Mouse (Mus musculus) midbrain, postnatal 0 days (tissue): ENCODE data around the gene Sipa1l3. TPM values are rescaled to one million over a fixed set of nuclear protein-coding genes. Genes with fewer than 3 reads are reported as not detected.

ENCODE experiments used
- ATAC-seq: fragments of 200-750 bp; cut with Nextera tagmentation; 2 replicates; pipeline ENCODE4 v1.8.0; 2017; ENCODE audit warnings: moderate number of reproducible peaks, mild to moderate bottlenecking, moderate TSS enrichment, moderate library complexity; ENCODE audit not compliant: low FRiP score
- DNase-seq: peaks from one replicate; pipeline ENCODE4 v3.0.0-alpha.2; 2015; ENCODE audit warnings: low spot score
- H3K27ac ChIP-seq: fragments of 300-500 bp; sonication (generic); 2 replicates; pipeline ENCODE4 v1.5.1; 2014; ENCODE audit warnings: low read depth, mild to moderate bottlenecking, low read length, mixed read lengths
- H3K27me3 ChIP-seq: fragments of 300-500 bp; sonication (generic); 2 replicates; pipeline ENCODE4 v1.6.1; 2014; ENCODE audit warnings: low read length, control low read depth, mixed read lengths; ENCODE audit not compliant: insufficient read depth
- H3K36me3 ChIP-seq: fragments of 300-500 bp; sonication (generic); 2 replicates; pipeline ENCODE4 v1.6.1; 2014; ENCODE audit warnings: low read length, control low read depth, mixed read lengths; ENCODE audit not compliant: insufficient read depth
- H3K4me1 ChIP-seq: fragments of 300-500 bp; sonication (generic); 2 replicates; pipeline ENCODE4 v1.6.1; 2014; ENCODE audit warnings: mild to moderate bottlenecking, control low read depth, antibody characterized with exemption, low read length, mixed read lengths; ENCODE audit not compliant: insufficient read depth
- H3K4me2 ChIP-seq: fragments of 300-500 bp; sonication (generic); 2 replicates; pipeline ENCODE4 v1.6.1; 2014; ENCODE audit warnings: low read depth, mild to moderate bottlenecking, low read length, mixed read lengths; ENCODE audit not compliant: poor library complexity, severe bottlenecking
- H3K4me3 ChIP-seq: fragments of 300-500 bp; sonication (generic); 2 replicates; pipeline ENCODE4 v1.5.1; 2014; ENCODE audit warnings: low read depth, mild to moderate bottlenecking, low read length, moderate library complexity
- H3K9ac ChIP-seq: fragments of 300-500 bp; sonication (generic); replicated peaks from 2 replicates; pipeline ENCODE4 v1.6.1; 2014; ENCODE audit warnings: mild to moderate bottlenecking, low read length, moderate library complexity, mixed read lengths; ENCODE audit not compliant: poor library complexity, severe bottlenecking
- H3K9me3 ChIP-seq: fragments of 300-500 bp; sonication (generic); 2 replicates; pipeline ENCODE4 v1.6.1; 2016; ENCODE audit warnings: low read length, control low read depth
- CTCF ChIP-seq: IDR thresholded peaks from 2 replicates; pipeline ENCODE4 v1.5.1; 2016; ENCODE audit warnings: antibody characterized with exemption, mild to moderate bottlenecking
- WGBS: fragments of 180-500 bp; shearing (Covaris S2); extraction: QIAGEN DNeasy Blood & Tissue Kit; methylation state at CpG from one replicate; pipeline ENCODE4 v1.1.7; 2014; 5-methylcytosine and 5-hydroxymethylcytosine counted together
- polyA plus RNA-seq: library from polyadenylated mRNA; unstranded; fragments of >200 nt; fragmentation: Nextera tagmentation; extraction: Ambion mirVana; gene quantifications from 2 replicates; pipeline ENCODE4 v1.2.1, GENCODE M21; 2015
- total RNA-seq: library from RNA; depleted of rRNA; stranded (reverse); fragments of >200 nt; gene quantifications from 2 replicates; pipeline ENCODE4 v1.2.3, GENCODE M21; 2014

The Sipa1l3 gene
- total and polyA plus RNA-seq, 2 experiments from 2014 or later: 13.9 to 80.7 TPM

DNA sequence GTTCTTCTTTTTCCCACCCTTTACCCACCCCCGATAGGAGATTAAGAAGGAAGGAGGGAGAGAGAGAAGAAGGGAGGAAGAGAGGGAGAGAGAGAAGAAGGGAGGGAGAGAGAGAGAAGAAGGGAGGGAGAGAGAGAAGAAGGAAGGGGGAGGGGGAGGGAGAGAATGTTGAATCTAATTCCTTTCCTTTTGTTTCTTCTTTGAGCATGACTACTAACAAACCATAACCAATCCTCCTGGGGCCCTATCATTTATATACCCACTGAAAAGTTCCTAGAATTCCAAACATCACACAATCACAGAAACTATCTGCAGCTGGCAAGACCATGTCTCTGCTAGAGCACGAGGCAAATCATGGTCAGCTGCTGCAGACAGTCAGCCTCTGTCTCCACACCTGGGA lies 32.7 kb downstream of the Sipa1l3 start:
- no peak overlapping the region for H3K9ac ChIP-seq
- WGBS: 44% methylated on average over 2 of the region's 2 CpGs
- H3K9me3 ChIP-seq: no peaks in the 10 kb centered on the region
- ATAC-seq (no peak), DNase-seq (no peak)
- H3K27me3 ChIP-seq: no peaks in the 10 kb centered on the region
- no peak overlapping the region for H3K4me3 ChIP-seq
- H3K4me1 ChIP-seq: no peaks in the 10 kb centered on the region
- no peaks in the 10 kb centered on the region for H3K36me3 ChIP-seq
- no peak overlapping the region for H3K27ac ChIP-seq
- H3K4me2 ChIP-seq: no peak overlapping the region
- no peak for TF ChIP-seq CTCF

DNA sequence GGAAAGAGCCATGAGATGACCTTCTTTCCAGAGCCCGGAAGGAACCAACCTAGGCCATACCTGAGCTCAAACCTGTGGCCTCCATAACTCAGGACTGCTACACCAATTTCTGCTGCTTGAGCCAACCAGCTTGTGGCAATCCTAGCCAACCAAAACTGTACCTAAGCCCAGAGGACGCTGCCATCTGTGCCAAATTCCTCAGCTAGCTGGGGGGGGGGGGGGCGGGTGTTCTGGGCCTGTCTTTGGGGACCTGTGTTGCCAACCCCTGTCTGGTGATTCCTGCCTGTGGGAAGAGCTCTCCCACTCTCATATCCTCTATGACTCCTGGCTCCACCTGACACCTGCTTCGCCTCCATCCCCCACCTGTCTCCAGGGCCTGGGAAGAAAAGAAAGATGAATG lies 34.9 kb downstream of the Sipa1l3 start:
- Histone ChIP-seq H3K4me1 (no peaks in the 10 kb centered on the region), H3K4me3 (no peak overlapping the region), H3K9me3 (no peaks in the 10 kb centered on the region), H3K36me3 (no peaks in the 10 kb centered on the region), H3K9ac (no peak overlapping the region), H3K27ac (no peak overlapping the region), H3K4me2 (no peak overlapping the region), H3K27me3 (no peaks in the 10 kb centered on the region)
- ATAC-seq (no peak), DNase-seq (no peak)
- TF ChIP-seq CTCF: no peak
- 70% methylated on average over 4 of the region's 4 CpGs for WGBS

DNA sequence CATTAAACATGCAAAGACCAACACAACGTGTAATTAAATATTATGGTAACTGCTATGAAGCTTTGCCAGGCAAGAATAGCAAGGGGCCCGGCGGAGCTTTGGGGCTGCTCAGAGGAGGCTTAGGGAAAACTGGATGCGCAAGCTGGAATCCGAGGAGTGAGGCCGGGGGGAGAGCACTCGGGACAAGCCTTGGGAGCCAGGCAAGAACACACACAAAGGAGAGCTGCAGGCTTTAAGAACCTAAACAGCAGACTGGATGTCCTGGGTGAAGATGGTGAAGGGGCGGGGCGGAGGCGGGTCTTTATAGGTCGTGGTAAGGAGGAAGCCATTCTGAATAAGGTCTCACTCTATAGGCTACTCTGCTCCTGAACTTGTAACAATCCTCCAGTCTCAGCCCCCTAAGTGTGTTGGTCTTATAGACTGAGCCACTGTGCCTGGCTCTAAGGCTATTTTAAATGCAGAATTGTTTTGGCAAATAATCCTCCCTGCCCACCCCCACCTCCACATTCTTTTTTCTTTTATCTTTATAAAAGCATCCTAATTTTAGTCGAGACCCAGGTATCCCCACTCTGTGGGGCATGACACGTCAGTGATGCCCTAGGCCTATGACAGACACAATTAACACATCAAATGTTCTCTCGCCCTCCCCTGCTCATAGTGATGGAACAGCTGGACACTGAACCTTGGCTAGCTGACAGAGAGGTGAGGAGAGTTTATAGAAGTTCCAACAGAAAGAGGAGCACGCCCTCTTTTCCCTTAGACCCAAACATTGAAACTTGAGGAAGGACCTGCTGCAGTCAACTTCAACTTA lies 36.9 kb downstream of the Sipa1l3 start:
- no peak overlapping the region for H3K4me2 ChIP-seq
- no peaks in the 10 kb centered on the region for H3K9me3 ChIP-seq
- H3K27ac ChIP-seq: peak overlapping the region; percentile 65
- H3K4me3 ChIP-seq: no peak overlapping the region
- DNase-seq (no peak), ATAC-seq (0 out of 2 replicates have a peak, but pooled peaks have one; percentile 58)
- H3K36me3 ChIP-seq: 0 out of 2 replicates have a peak, but pooled peaks cover 3% of the 10 kb centered on the region
- 25% methylated on average over 15 of the region's 15 CpGs for WGBS
- TF ChIP-seq CTCF: no peak
- H3K4me1 ChIP-seq: no peaks in the 10 kb centered on the region
- no peaks in the 10 kb centered on the region for H3K27me3 ChIP-seq
- no peak overlapping the region for H3K9ac ChIP-seq

DNA sequence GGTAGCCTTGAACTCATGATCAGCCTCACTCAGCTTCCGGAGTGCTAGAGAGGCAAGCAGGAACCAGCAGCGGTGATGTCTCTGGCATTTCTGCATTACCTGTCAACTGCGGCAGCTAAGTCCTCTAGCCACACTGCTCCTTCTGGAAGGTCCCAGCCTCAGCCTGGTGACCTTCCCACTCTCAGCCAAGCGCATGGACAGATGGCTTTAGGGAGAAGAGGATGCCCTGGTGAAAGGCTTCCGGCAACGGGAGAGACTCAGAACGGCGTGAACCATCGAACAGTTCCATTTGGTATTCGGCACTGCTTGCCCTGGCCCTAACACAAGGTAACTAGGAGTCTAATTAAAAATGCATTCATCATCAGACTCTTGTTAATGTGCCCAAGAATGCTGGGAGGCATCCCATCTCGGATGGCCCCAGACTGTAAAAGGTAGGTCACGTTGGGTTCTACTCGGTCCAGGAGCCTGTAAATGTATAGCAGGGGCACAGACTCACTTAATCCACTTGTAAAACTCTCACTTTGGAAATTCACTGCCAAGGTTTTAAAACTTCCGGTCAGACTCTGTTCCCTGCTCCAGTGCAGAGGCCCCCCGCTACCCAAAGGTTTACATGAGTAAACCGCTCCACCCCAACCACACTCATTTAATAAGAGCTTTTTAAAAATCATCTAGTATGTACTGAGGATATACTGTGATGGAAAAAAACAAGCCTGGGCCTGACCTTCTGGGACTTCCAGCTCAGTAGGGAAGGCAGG lies 37.7 kb downstream of the Sipa1l3 start:
- Histone ChIP-seq H3K4me1 (no peaks in the 10 kb centered on the region), H3K27ac (peak overlapping the region; percentile 65), H3K27me3 (no peaks in the 10 kb centered on the region), H3K9ac (0 out of 2 replicates have a peak overlapping the region, but pooled peaks have one; percentile 19), H3K9me3 (no peaks in the 10 kb centered on the region), H3K4me2 (no peak overlapping the region), H3K4me3 (no peak overlapping the region), H3K36me3 (0 out of 2 replicates have a peak, but pooled peaks cover 3% of the 10 kb centered on the region)
- 80% methylated on average over 16 of the region's 16 CpGs for WGBS
- TF ChIP-seq CTCF: no peak
- DNase-seq (no peak), ATAC-seq (no peak)

DNA sequence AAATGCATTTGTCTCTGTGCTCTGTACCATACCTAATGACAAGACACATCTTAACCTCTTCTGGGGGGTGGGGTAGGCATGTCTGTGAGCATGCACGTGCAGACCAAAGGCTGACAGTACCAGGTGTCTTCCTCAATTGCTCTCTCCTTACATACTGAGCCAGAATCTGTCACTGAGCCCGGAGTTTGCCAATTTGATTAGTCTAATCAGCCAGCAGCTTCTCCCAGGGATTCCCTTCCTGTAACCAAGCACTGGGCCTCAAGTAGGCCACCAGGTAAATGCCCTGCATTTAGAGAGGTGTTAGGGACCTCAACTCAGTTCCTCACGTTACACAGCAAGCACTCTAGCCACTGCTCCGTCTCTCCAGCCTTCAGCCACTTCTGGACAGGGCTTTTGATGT lies 38.3 kb downstream of the Sipa1l3 start:
- ATAC-seq (no peak), DNase-seq (peak; percentile 46)
- WGBS: 74% methylated on average over 4 of the region's 4 CpGs
- Histone ChIP-seq H3K27ac (no peak overlapping the region), H3K27me3 (no peaks in the 10 kb centered on the region), H3K4me1 (no peaks in the 10 kb centered on the region), H3K4me3 (no peak overlapping the region), H3K9me3 (no peaks in the 10 kb centered on the region), H3K4me2 (no peak overlapping the region), H3K36me3 (0 out of 2 replicates have a peak, but pooled peaks cover 3% of the 10 kb centered on the region), H3K9ac (no peak overlapping the region)
- no peak for TF ChIP-seq CTCF

DNA sequence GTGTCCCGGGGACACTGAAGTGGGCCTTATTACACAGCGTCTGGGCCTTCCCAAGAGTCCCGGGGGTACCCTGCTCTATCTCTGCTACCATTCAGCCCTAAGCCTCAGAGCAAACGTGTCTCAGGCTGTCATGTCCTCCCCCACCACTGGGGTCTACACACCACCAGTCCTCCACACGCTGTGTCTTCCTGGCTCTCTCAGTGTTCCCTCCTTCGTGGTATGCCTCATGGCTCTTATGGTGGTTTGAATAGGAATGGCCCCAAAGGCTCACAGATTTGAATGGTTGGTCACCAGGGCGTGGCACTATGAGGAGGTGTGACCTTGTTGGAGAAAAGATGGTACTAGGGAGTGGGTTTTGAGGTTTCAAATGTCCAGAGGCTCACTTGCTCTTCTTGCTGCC lies 43.4 kb downstream of the Sipa1l3 start:
- WGBS: 91% methylated on average over 7 of the region's 7 CpGs
- no peaks in the 10 kb centered on the region for H3K27me3 ChIP-seq
- H3K36me3 ChIP-seq: 0 out of 2 replicates have a peak, but pooled peaks cover 3% of the 10 kb centered on the region
- no peak overlapping the region for H3K4me2 ChIP-seq
- no peaks in the 10 kb centered on the region for H3K9me3 ChIP-seq
- H3K4me1 ChIP-seq: peaks cover 7% of the 10 kb centered on the region; the same call in 1 of the 2 replicates
- no peak overlapping the region for H3K9ac ChIP-seq
- H3K4me3 ChIP-seq: no peak overlapping the region
- H3K27ac ChIP-seq: no peak overlapping the region
- no peak for TF ChIP-seq CTCF
- no peak for ATAC-seq
- DNase-seq: no peak
